Mouse (Mus musculus) ES-CJ7 (cell line): ENCODE measurements around the gene Osm.

Experiments
- DNase-seq: peaks from one replicate; pipeline ENCODE4 v3.0.0; 2011; ENCODE audit warnings: low read depth, low spot score

Osm gene

DNA sequence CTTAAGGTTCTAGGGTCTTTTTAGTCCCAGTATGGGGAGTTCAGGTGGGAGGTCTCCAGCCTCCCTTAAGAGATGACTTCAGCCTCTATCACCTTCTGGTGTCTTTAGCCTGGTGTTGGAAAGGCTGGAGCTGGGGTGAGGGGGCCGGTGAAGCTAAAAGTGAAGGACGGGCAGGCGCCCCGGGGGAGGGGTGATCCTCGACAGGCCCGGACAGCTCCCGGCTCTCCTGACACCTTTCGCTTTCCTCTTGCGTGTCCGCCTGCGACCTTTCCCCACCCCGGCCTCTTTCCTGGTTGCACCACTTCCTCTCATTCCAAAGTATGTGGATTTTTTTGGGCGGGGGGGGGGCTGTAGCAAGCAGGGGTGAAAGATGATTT is 31.0 kb downstream of the Osm start:
- peak; percentile 68 for DNase-seq

DNA sequence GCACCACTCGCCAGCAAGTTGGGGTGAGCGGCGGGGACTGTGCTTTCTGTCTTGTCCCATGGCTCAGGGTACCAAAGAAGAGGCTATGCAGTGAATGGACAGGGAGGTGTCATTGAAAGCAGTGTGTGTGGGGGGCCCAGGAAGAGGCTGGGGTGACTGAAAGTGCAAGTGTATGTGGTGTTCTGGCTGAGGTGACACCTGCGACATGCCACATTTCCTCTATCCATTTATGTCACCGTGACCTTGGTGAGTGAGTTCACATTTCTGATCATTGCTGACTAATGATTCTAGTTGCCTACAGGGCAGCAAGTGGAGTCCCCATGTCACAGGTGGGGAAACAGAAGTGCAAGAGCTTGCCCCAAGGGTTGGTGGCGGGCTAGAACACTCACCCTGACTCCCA is 32.3 kb downstream of the Osm start:
- DNase-seq = no peak

DNA sequence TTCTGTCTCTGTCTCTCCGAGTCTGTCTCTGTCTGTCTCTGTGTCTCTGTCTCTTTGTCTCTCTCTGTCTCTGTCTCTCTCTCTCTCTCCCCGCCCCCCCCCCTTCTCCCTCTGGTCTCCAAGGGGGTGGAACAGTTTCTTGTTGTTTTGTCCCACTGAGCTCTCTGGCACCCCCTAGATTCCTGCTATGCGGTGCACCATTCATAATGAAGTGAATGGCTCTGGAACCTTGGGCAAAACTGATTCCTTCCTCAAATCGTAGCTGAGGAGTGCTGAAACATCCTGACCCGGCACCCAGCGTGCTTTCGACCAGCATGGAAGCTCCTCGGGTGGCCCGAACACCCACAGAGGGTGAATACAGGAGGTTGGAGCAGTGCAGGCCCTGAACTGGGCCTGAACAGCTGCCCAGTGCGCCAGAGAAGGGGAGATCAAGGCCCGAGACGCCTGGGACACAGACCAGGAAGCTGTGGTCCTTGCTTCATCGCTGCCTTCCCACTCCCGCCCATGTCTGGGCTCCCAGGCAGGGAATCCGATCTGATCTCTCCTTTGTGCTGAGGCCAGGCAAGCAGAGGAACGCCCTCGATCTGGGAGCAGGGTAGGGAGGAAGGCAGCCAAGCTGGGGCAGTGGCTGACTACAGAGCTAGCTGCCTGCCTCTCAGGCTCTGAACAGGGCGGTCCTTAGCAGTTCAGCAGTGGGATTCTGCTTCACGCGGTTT is 34.7 kb downstream of the Osm start:
- DNase-seq = peak; percentile 84

DNA sequence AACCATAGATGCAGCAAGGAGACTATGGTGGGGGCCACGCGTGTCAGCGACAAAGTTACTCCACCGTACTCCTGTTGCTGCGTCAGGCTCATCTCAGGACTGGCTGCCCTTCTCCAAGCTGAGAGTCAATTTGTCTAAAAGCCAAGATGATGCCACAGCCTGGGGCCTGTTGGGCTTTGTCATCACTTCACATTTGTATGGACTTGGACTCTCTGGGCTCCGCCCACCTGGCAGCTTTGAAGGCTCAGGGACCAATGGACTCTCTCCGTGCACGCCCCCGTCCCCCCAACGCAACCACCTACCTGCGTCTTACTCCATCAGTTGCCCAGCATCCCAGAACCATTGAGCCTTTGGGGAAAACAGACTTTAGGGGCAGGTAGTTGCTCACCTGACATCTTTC is 35.3 kb downstream of the Osm start:
- peak; percentile 54 for DNase-seq

DNA sequence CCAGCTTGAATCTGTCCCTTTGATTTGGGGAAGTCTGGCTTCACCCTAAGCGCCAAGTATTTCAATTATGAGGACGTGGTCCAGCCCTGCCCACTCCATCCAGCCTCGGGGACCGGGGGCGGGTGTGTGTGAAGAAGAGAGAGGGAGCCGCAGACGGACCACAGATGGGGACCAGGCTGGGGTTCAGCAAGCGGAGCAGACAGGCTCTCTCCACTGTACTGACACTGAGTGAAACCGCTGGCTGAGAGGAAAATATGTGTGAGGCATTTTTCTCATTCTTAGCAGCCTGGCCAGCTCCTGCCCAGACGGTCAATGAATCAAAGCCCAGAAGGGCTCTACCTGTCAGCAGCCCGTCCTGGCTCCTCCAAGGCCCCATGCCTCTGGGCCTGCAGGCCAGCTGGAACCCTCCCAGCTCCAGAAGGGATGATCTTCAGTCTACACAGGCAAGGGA is 40.2 kb downstream of the Osm start:
- DNase-seq = no peak

DNA sequence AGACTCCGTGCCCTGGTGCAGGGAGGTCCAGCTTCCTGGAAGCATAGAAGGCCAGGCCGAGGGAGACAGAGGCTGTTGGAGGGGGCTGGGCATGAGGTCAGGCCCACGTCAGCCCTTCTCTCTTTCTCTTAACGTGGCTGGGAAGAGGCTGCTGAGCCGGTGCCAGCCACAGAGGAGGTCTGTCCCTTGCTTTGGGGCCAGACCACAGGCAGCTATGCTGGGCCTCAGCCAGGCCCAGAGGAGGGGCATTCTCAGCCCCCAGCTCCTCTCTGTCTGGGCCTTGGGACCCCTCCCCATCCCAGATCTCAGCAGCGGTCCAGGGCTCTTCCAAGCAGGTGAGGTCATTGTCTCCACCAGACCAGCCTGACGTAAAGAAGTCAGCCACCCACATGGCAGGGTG is 43.7 kb downstream of the Osm start:
- no peak for DNase-seq

DNA sequence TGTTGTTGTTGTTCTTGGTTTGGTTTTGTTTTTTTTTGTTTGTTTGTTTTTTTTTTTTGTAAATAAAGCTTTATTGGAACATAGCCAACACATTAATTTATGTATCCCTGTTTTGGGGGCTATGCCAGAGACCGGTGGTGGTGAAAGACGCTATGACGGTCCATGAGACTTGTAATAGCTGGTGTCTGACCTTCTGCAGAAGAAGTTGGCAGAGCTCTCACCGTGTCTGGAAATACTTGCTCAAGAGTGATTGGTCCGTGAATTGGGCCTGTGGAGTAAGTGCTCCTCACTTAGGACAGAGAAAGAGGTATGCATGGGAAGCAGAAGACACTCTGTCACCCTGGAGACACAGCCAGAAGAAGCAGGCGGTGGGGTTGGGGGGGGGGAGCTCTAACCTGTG is 45.6 kb downstream of the Osm start:
- DNase-seq = no peak

DNA sequence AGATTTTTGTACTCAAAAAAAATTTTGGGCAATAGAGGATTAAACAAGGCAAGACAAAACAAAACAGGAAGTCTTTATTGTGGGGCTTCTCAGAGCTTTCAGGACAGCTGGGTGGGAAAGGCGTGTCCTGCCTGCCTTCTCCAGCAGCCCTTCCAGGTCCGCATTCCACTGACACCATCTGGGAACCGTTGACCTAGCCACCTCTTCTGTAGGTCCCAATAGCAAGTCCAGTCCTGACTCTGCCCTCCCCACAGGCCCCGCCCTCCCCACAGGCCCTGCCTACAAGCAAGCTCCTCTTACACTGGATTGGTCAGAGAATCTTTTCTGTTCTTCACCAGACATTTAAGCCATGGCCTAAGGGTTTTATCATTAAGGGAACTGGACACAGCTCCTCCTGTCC is 47.4 kb downstream of the Osm start:
- DNase-seq = peak; percentile 79

DNA sequence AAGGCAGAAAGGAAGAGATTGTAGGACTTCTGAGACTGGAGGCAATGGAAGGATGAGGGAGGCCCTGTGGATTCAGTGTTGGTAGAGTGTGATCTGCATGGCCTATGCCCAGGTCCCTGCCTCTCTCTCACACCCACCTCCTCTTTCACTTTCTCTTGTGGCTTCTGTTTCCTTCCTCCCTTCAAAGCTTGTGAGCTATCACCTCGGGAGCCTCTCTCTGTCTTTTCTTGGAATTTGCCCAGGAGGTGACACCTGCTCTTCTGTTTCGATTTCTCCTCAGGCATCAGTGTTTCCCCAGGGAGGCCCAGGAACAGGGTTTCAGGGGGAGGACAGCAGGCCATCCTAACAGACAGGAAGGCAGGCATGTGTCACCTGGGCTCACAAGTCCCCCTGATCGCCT is 53.1 kb downstream of the Osm start:
- no peak for DNase-seq
